Mouse (Mus musculus) liver, embryonic 11.5 days (tissue): Measurements from ENCODE around the gene Fgd4. TPM values are rescaled to one million over a fixed set of nuclear protein-coding genes. Genes with fewer than 3 reads are reported as not detected.

ENCODE experiments used
- ATAC-seq: fragments of 200-750 bp; cut with Nextera tagmentation; replicated peaks from 2 replicates; pipeline ENCODE4 v1.8.0; 2017; ENCODE audit warnings: moderate number of reproducible peaks, mild to moderate bottlenecking, moderate TSS enrichment, moderate library complexity; ENCODE audit not compliant: low FRiP score
- DNase-seq: peaks from one replicate; pipeline ENCODE4 v3.0.0-alpha.2; 2017; ENCODE audit warnings: low spot score
- H3K27ac ChIP-seq: fragments of 300-500 bp; sonication (generic); 2 replicates; pipeline ENCODE4 v1.5.1; 2014; ENCODE audit warnings: mild to moderate bottlenecking, low read depth, low read length, control low read depth
- H3K27me3 ChIP-seq: fragments of 300-500 bp; sonication (generic); replicated peaks from 2 replicates; pipeline ENCODE4 v1.6.1; 2014; ENCODE audit warnings: low read length, mixed read lengths; ENCODE audit not compliant: control insufficient read depth, insufficient read depth
- H3K36me3 ChIP-seq: fragments of 300-500 bp; sonication (generic); 2 replicates; pipeline ENCODE4 v1.6.1; 2014; ENCODE audit warnings: mild to moderate bottlenecking, low read length, moderate library complexity, mixed read lengths; ENCODE audit not compliant: control insufficient read depth, insufficient read depth
- H3K4me1 ChIP-seq: fragments of 300-500 bp; sonication (generic); replicated peaks from 2 replicates; pipeline ENCODE4 v1.6.1; 2014; ENCODE audit warnings: low read length, mixed read lengths; ENCODE audit not compliant: control insufficient read depth, insufficient read depth
- H3K4me2 ChIP-seq: fragments of 300-500 bp; sonication (generic); 2 replicates; pipeline ENCODE4 v1.6.1; 2014; ENCODE audit warnings: mild to moderate bottlenecking, control low read depth, moderate library complexity
- H3K4me3 ChIP-seq: fragments of 300-500 bp; sonication (generic); 2 replicates; pipeline ENCODE4 v1.5.1; 2014; ENCODE audit warnings: low read depth, low read length, control low read depth
- H3K9ac ChIP-seq: fragments of 300-500 bp; sonication (generic); 2 replicates; pipeline ENCODE4 v1.6.1; 2014; ENCODE audit warnings: low read depth, low read length, control low read depth
- H3K9me3 ChIP-seq: fragments of 300-500 bp; sonication (generic); 2 replicates; pipeline ENCODE4 v1.6.1; 2016; ENCODE audit warnings: low read length, inconsistent platforms, mixed read lengths; ENCODE audit not compliant: control insufficient read depth
- WGBS: fragments of 180-500 bp; shearing (Covaris S2); extraction: QIAGEN DNeasy Blood & Tissue Kit; methylation state at CpG from one replicate; pipeline ENCODE4 v1.1.7; 2014; 5-methylcytosine and 5-hydroxymethylcytosine counted together
- polyA plus RNA-seq: library from polyadenylated mRNA; unstranded; fragments of >200 nt; fragmentation: Nextera tagmentation; extraction: Ambion mirVana; gene quantifications from 2 replicates; pipeline ENCODE4 v1.2.1, GENCODE M21; 2014

The Fgd4 gene
- 3.5 and 5.0 TPM in 2 replicates for polyA plus RNA-seq

DNA sequence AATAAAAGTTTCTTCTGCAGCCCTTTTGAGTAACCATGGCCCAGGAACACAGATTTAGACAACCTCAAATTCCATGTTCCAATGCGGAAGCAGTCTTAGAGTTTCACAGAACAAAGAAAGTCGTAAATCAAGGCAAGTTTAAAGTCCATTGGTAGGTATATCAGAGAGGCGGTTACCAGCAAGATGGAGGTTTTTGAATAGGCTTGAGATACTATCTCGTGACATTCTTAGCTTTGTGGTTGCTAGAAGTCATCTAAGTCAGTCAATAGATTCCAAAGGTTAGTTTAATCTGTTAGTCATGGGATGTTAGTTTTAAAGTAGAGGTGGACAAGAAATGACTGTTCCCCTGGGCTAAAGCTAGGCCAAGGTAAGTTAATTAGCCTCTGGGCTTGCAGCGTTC lies at the start of gene Fgd4:
TSS of gene Fgd4 (minus strand) at position 89 of the 400 bp plus-strand sequence.
- no peak for ATAC-seq
- Histone ChIP-seq H3K27me3 (peaks cover 12% of the 10 kb centered on the region), H3K9me3 (no peaks in the 10 kb centered on the region), H3K4me1 (no peaks in the 10 kb centered on the region; the same call in 1 of the 2 replicates), H3K4me2 (peak within 1 kb of the TSS; percentile 68), H3K27ac (no peak within 1 kb of the TSS), H3K4me3 (peak within 1 kb of the TSS; percentile 66), H3K36me3 (no peaks in the 10 kb centered on the region), H3K9ac (peak within 1 kb of the TSS; percentile 66)
- WGBS: 42% methylated on average over 5 of the region's 5 CpGs
- DNase-seq: no peak

DNA sequence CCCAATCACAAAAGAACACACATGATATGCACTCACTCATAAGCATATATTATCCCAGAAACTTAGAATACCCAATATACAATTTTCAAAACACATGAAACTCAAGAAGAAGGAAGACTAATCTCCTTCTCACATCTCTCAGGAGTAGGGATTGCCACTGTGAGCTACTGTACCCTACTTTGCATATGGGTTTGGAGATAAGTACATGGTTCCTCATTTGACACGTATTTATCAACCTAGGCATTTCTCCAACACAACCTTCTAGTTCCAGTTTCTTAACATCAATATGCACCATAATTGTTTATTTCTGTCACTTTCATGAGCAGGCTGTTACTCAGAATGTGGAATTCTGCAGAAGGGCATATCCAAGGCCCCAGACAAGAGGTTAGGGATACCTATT lies 44.8 kb upstream of the Fgd4 start:
- no peaks in the 10 kb centered on the region for H3K27me3 ChIP-seq
- WGBS: 56% methylated on average over 1 of the region's 1 CpGs
- H3K9ac ChIP-seq: no peak overlapping the region
- no peak overlapping the region for H3K4me2 ChIP-seq
- no peaks in the 10 kb centered on the region for H3K36me3 ChIP-seq
- ATAC-seq (no peak), DNase-seq (no peak)
- H3K4me1 ChIP-seq: no peaks in the 10 kb centered on the region
- no peaks in the 10 kb centered on the region for H3K9me3 ChIP-seq
- no peak overlapping the region for H3K4me3 ChIP-seq
- no peak overlapping the region for H3K27ac ChIP-seq

DNA sequence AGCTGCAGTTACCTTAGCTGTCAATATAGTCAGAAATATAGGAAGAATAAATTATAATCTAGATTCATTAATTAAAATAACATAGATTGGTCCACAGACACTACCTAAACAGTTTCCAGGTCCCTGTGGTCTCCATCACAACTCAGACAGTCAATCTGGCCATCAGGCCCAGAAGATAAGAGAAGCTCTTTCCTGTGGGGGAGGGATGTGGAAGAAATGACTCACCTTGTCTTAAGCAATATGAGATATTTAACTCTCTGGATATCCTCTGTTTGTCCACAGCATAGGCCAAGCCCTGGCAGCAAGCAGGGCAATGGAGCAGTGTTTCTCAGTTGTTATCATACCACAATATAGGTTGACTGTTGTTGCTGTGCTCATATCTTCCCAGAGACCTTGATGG lies 33.4 kb upstream of the Fgd4 start:
- H3K9ac ChIP-seq: no peak overlapping the region
- no peak overlapping the region for H3K27ac ChIP-seq
- no peak for ATAC-seq
- no peaks in the 10 kb centered on the region for H3K36me3 ChIP-seq
- H3K4me3 ChIP-seq: no peak overlapping the region
- H3K4me2 ChIP-seq: no peak overlapping the region
- DNase-seq: no peak
- H3K27me3 ChIP-seq: no peaks in the 10 kb centered on the region
- H3K4me1 ChIP-seq: no peaks in the 10 kb centered on the region
- no peaks in the 10 kb centered on the region for H3K9me3 ChIP-seq

DNA sequence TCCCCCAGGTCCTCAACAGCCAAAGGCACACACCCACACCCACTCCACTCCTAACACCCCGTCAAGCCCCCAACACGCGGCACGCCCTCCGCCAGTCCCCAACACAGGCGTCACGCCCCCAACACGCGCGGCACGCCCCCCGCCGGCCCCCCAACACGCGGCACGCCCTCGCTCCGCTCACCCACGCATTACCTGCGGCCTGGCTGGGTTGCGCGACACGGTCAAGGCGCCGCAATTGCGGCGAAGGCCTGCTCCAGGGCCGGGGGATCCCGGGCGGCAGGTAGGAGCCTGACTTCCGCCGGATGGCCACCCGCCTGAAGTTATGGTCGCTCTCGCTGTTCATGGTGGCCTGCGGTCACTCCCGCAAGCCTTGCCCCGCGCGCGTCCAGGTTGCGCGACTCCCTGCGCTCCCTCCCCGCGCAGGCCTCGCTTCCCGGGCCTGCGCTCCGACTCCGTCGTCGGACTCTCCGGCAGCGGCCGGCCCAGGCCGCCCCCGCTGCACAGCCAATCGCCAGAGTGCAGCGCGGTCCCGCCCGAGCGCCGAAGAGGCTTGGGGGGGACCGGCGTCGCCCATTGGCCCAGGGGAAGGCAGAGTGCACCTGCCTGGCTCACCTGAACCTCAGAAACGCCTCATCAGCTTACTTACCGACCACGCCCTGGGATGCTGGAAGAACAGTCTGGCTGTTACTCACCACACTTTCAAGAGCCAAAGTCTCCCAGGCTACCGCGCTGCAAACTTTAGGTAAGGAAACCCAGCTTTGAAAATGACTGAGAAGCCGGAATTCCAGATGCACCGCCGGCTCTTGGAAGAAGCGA lies 555 bp downstream of the Fgd4 start:
- H3K4me3 ChIP-seq: peak overlapping the region; percentile 66
- H3K27ac ChIP-seq: no peak overlapping the region
- no peaks in the 10 kb centered on the region for H3K36me3 ChIP-seq
- ATAC-seq (peak; percentile 80), DNase-seq (peak; percentile 57)
- H3K4me2 ChIP-seq: peak overlapping the region; percentile 68
- under 1% methylated on average over 72 of the region's 77 CpGs for WGBS
- H3K9ac ChIP-seq: peak overlapping the region; percentile 66
- H3K9me3 ChIP-seq: no peaks in the 10 kb centered on the region
- H3K4me1 ChIP-seq: no peaks in the 10 kb centered on the region; the same call in 1 of the 2 replicates
- peaks cover 12% of the 10 kb centered on the region for H3K27me3 ChIP-seq

DNA sequence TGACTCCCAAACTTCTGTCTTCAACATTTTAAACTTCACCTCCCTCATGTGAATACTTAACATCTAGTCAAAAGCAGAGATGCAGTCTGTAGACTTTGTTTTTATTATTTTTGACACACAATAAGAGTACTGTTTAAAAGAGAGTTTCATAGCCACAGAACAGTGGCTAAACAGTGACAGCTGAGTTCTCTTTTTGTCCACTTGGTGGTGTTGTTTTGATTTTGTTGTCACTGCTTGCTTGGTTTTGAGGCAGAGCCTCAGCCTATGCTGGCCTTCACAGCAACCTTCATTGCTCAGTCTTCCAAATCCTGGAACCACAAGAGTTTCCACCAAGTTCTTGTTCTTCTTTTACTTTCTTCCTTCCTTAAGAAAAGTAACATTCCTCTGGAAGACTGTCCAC lies 3.8 kb downstream of the Fgd4 start:
- Histone ChIP-seq H3K36me3 (no peaks in the 10 kb centered on the region), H3K9me3 (no peaks in the 10 kb centered on the region), H3K4me2 (no peak overlapping the region), H3K4me3 (no peak overlapping the region), H3K27ac (no peak overlapping the region), H3K27me3 (peaks cover 12% of the 10 kb centered on the region), H3K9ac (no peak overlapping the region), H3K4me1 (no peaks in the 10 kb centered on the region; the same call in 1 of the 2 replicates)
- ATAC-seq (no peak), DNase-seq (no peak)

DNA sequence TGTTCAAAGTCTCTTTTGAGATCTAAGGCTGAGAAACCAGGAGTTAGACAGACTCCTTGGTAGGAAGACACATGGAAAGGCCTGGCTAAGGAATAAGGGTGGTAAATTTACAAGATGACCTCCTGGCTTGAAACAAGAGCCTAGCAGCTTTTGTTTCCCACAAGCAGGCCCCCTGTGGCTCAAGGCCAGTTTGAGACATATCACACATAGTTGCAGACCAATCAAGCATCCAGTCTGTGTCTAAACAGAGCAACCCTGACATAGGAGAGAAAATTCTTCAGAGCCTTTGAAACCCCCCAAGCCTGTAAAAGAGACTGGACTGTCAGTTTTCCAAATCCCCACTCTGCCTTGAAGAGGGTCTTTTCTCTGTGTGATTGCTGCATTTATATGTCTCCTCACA lies 7.7 kb downstream of the Fgd4 start:
- Histone ChIP-seq H3K4me3 (no peak overlapping the region), H3K4me1 (no peaks in the 10 kb centered on the region), H3K36me3 (no peaks in the 10 kb centered on the region), H3K9me3 (no peaks in the 10 kb centered on the region), H3K9ac (no peak overlapping the region), H3K27me3 (no peaks in the 10 kb centered on the region), H3K4me2 (no peak overlapping the region), H3K27ac (no peak overlapping the region)
- DNase-seq (no peak), ATAC-seq (no peak)

DNA sequence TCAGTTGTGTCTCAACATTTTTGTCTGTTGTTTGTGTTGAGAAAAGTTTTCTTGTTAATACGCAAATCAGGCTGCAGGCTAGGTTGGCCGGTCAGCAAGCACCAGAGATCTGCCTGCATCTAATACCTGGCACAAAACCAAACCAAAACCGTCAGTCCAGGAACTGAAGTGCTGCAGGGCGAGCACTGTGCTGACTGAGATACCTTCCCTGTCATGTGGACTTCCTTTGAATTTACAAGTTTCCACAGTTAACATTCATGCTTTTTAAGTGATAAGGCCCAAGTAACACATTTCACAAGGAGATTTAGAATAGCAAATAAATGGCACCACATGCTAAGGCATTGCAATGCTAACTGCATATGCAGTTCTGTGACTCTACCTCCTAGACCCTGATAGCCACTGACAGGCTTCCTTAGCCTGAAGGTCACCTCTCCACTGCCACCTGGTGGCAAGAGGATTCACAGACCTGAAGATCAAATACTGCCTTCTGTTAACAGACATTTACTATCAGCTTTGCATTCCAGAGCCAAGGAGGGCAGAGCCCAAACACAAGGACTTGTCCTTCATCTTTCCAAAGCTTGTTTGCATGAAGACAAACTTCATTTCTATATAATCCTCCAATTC lies 15.8 kb downstream of the Fgd4 start:
- peak; percentile 47 for DNase-seq
- WGBS: 73% methylated on average over 4 of the region's 4 CpGs
- Histone ChIP-seq H3K4me1 (no peaks in the 10 kb centered on the region), H3K9ac (no peak overlapping the region), H3K27ac (no peak overlapping the region), H3K4me3 (no peak overlapping the region), H3K4me2 (no peak overlapping the region), H3K36me3 (no peaks in the 10 kb centered on the region), H3K27me3 (no peaks in the 10 kb centered on the region), H3K9me3 (no peaks in the 10 kb centered on the region)
- ATAC-seq: peak; percentile 64

DNA sequence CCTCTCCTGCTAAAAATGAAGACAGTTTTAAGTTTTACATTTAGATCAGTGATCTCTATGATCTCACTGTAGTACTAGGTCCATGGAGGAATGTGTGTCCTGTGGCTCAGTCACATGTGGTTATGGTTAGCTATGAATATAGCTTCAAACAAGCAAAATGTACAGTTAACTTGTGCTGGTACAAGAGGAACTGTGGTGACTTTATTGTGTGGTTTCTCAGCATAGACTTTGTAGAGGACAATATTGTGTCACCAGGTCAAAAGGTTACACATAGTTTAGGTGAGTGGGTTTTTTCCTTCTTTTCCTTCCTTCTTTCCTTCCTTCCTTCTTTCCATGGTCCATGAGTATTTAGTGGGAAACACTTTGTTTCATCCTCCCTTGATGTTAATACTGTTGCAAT lies 23.8 kb downstream of the Fgd4 start:
- no peak overlapping the region for H3K27ac ChIP-seq
- ATAC-seq (no peak), DNase-seq (no peak)
- H3K9me3 ChIP-seq: no peaks in the 10 kb centered on the region
- no peaks in the 10 kb centered on the region for H3K4me1 ChIP-seq
- H3K36me3 ChIP-seq: no peaks in the 10 kb centered on the region
- no peak overlapping the region for H3K4me2 ChIP-seq
- H3K4me3 ChIP-seq: no peak overlapping the region
- H3K9ac ChIP-seq: no peak overlapping the region
- H3K27me3 ChIP-seq: no peaks in the 10 kb centered on the region

DNA sequence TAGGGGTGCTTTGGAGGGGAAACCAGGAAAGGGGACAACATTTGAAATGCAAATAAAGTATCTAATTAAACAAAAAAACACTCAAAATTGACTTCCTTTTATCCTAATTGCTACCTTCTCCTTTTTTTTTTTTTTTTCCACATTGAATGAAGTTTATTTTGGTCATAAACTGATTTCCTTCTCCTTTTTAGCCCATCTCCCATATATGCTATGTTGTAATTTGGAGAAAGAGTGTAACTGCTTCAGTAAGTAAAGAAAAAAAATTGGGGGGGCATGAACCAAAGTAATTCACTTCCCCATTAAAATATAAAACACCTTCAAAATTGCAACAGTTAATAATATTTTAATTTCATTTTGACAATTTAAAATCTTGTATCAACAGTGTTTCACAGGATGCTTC lies 25.8 kb downstream of the Fgd4 start:
- Histone ChIP-seq H3K4me3 (no peak overlapping the region), H3K9me3 (no peaks in the 10 kb centered on the region), H3K27me3 (no peaks in the 10 kb centered on the region), H3K36me3 (no peaks in the 10 kb centered on the region), H3K9ac (no peak overlapping the region), H3K4me1 (no peaks in the 10 kb centered on the region), H3K27ac (no peak overlapping the region), H3K4me2 (no peak overlapping the region)
- DNase-seq (no peak), ATAC-seq (no peak)
